8 mouse cellular contexts compared by ENCODE assay signal in the genomic region with DNA sequence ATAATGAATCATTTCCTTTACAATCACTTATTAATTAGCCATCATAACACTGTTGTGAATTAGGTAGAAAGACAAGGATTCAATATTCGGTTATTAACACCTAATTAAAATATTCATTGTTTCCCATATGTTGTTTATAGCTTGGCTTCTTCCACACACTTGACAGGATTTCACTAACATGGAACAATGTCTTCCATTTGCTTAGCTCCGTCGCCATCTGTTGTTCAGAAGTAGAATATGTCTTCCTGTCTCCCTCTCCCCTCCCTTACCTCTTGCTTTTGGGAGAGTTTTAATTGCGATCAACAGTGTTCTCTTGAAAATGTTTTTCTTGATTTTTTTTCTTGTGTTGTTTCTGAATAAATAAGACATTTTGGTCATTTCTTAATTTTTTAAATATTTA. TPM values are rescaled to one million over a fixed set of nuclear protein-coding genes. Genes with fewer than 3 reads are reported as not detected.
DNase-seq lines count a peak whose midpoint lies in the region; ATAC-seq and TF ChIP-seq lines count a peak whose summit lies in the region.

No protein-coding gene starts in this region.

- 34% methylated on average over 4 of the region's 4 CpGs for WGBS in embryonic facial prominence, embryonic 11.5 days
- WGBS in embryonic facial prominence, embryonic 10.5 days, result 34% methylated on average over 4 of the region's 4 CpGs
- WGBS in liver, adult 2 months, result 17% methylated on average over 4 of the region's 4 CpGs
- 17% methylated on average over 4 of the region's 4 CpGs for WGBS in limb, embryonic 14.5 days

- H3K27me3 ChIP-seq in embryonic facial prominence, embryonic 11.5 days (ENCODE audit: control insufficient read depth, insufficient read depth, low read length), result no peaks in the 10 kb centered on the region
- H3K27me3 ChIP-seq in embryonic facial prominence, embryonic 10.5 days (replicated peaks; ENCODE audit: low read depth, poor library complexity, severe bottlenecking), result no peaks in the 10 kb centered on the region
- no peaks in the 10 kb centered on the region for H3K27me3 ChIP-seq in liver, adult 2 months (ENCODE audit: control insufficient read depth, insufficient read depth, low read length)
- H3K27me3 ChIP-seq in limb, embryonic 14.5 days (ENCODE audit: control insufficient read depth, insufficient read depth, low read length), result no peaks in the 10 kb centered on the region

- no peak overlapping the region for H3K9ac ChIP-seq in embryonic facial prominence, embryonic 11.5 days (replicated peaks; ENCODE audit: low read length)
- H3K9ac ChIP-seq in liver, adult 2 months (ENCODE audit: low read depth, low read length), result no peak overlapping the region
- no peak overlapping the region for H3K9ac ChIP-seq in limb, embryonic 14.5 days (ENCODE audit: low read depth, low read length, severe bottlenecking)

- ATAC-seq in embryonic facial prominence, embryonic 11.5 days (replicated peaks; ENCODE audit: insufficient number of reproducible peaks, low FRiP score, low TSS enrichment, low read depth), result no peak
- ATAC-seq in limb, embryonic 14.5 days (ENCODE audit: low FRiP score, low read depth), result no peak

- DNase-seq in embryonic facial prominence, embryonic 11.5 days (ENCODE audit: low spot score), result peak; percentile 65
- no peak for DNase-seq in embryonic facial prominence, embryonic 10.5 days (ENCODE audit: low spot score)
- peak; percentile 67 for DNase-seq in liver, adult 2 months (ENCODE audit: extremely low read depth, low read depth, low spot score)
- no peak for DNase-seq in liver
- DNase-seq in limb, embryonic 14.5 days (ENCODE audit: low spot score), result peak; percentile 52
- peak; percentile 8 for DNase-seq in right cerebral cortex, postnatal 14 days
- DNase-seq in urinary bladder, postnatal 14 days (ENCODE audit: low spot score), result no peak

- no peak for TF ChIP-seq POLR2A in liver, adult 2 months (IDR thresholded peaks at IDR 0.05; ENCODE audit: extremely low read depth, insufficient read depth, low read length)
- no peak for TF ChIP-seq POLR2A in cortical plate, adult 2 months (IDR thresholded peaks at IDR 0.05; ENCODE audit: extremely low read depth, insufficient read depth, low read length)
- no peak for TF ChIP-seq POLR2A in limb, embryonic 14.5 days (IDR thresholded peaks at IDR 0.05; ENCODE audit: borderline replicate concordance, extremely low read depth, insufficient read depth, insufficient read length)

- H3K4me2 ChIP-seq in embryonic facial prominence, embryonic 11.5 days (ENCODE audit: low read depth, low read length), result no peak overlapping the region
- no peak overlapping the region for H3K4me2 ChIP-seq in limb, embryonic 14.5 days (replicated peaks; ENCODE audit: low read depth, low read length, severe bottlenecking)

- peak; percentile 66 for TF ChIP-seq CTCF in liver, adult 2 months (IDR thresholded peaks at IDR 0.05; ENCODE audit: low read depth, low read length)
- peak; percentile 64 for TF ChIP-seq CTCF in cortical plate, adult 2 months (IDR thresholded peaks at IDR 0.05; ENCODE audit: extremely low read depth, insufficient read depth, low read length)

- no peaks in the 10 kb centered on the region for H3K4me1 ChIP-seq in embryonic facial prominence, embryonic 11.5 days (ENCODE audit: control insufficient read depth, insufficient read depth, low read length)
- peaks cover 5% of the 10 kb centered on the region; the same call in 1 of the 2 replicates for H3K4me1 ChIP-seq in embryonic facial prominence, embryonic 10.5 days
- no peaks in the 10 kb centered on the region for H3K4me1 ChIP-seq in liver, adult 2 months (ENCODE audit: control insufficient read depth, insufficient read depth, low read length)
- 0 out of 2 replicates have a peak, but pooled peaks cover 2% of the 10 kb centered on the region for H3K4me1 ChIP-seq in cortical plate, adult 2 months (ENCODE audit: control insufficient read depth, insufficient read depth, low read length)
- peaks cover 16% of the 10 kb centered on the region for H3K4me1 ChIP-seq in limb, embryonic 14.5 days (ENCODE audit: control insufficient read depth, insufficient read depth, low read length)

- H3K36me3 ChIP-seq in embryonic facial prominence, embryonic 11.5 days (replicated peaks; ENCODE audit: control insufficient read depth, insufficient read depth, low read depth, low read length), result no peaks in the 10 kb centered on the region
- no peaks in the 10 kb centered on the region for H3K36me3 ChIP-seq in embryonic facial prominence, embryonic 10.5 days (replicated peaks)
- H3K36me3 ChIP-seq in liver, adult 2 months (ENCODE audit: control insufficient read depth, insufficient read depth, low read length), result no peaks in the 10 kb centered on the region
- H3K36me3 ChIP-seq in limb, embryonic 14.5 days (ENCODE audit: control insufficient read depth, insufficient read depth, low read length), result no peaks in the 10 kb centered on the region

- H3K79me2 ChIP-seq in liver, adult 2 months (ENCODE audit: control insufficient read depth, insufficient read depth, low read length), result no peaks in the 10 kb centered on the region

- H3K4me3 ChIP-seq in embryonic facial prominence, embryonic 11.5 days (ENCODE audit: low read depth, low read length), result no peak overlapping the region
- H3K4me3 ChIP-seq in embryonic facial prominence, embryonic 10.5 days, result no peak overlapping the region
- H3K4me3 ChIP-seq in liver, adult 2 months (ENCODE audit: insufficient read depth, low read depth, low read length), result no peak overlapping the region
- H3K4me3 ChIP-seq in cortical plate, adult 2 months (ENCODE audit: insufficient read depth, low read length), result no peak overlapping the region
- H3K4me3 ChIP-seq in limb, embryonic 14.5 days (replicated peaks; ENCODE audit: low read length), result no peak overlapping the region

- H3K27ac ChIP-seq in embryonic facial prominence, embryonic 11.5 days (replicated peaks; ENCODE audit: low read depth, low read length), result no peak overlapping the region
- H3K27ac ChIP-seq in embryonic facial prominence, embryonic 10.5 days (replicated peaks), result no peak overlapping the region
- no peak overlapping the region for H3K27ac ChIP-seq in liver, adult 2 months (replicated peaks; ENCODE audit: insufficient read depth, low read depth, low read length)
- H3K27ac ChIP-seq in cortical plate, adult 2 months (ENCODE audit: insufficient read depth, low read length), result no peak overlapping the region
- H3K27ac ChIP-seq in limb, embryonic 14.5 days (replicated peaks; ENCODE audit: low read depth, low read length), result no peak overlapping the region

- H3K9me3 ChIP-seq in embryonic facial prominence, embryonic 11.5 days (replicated peaks; ENCODE audit: control insufficient read depth, low read length), result no peaks in the 10 kb centered on the region
- no peaks in the 10 kb centered on the region for H3K9me3 ChIP-seq in embryonic facial prominence, embryonic 10.5 days
- H3K9me3 ChIP-seq in limb, embryonic 14.5 days (ENCODE audit: control insufficient read depth, low read length), result no peaks in the 10 kb centered on the region

RNA-seq across cellular contexts. Expression of gene Ccdc93, which starts 30.6 kb away (rescaled TPM):
- polyA plus RNA-seq in embryonic facial prominence, embryonic 11.5 days (2014; fragmentation: Nextera tagmentation; extraction: Ambion mirVana), result 8.9 and 10.5 TPM in 2 replicates
- polyA plus RNA-seq in embryonic facial prominence, embryonic 10.5 days (2016; fragmentation: Nextera tagmentation; extraction: Ambion mirVana), result 11.2 and 12.7 TPM in 2 replicates
- 6.9 TPM in 2 replicates for total RNA-seq in liver, adult 2 months (2014; rRNA removed)
- 3.6 and 4.5 TPM in 2 replicates for polyA plus RNA-seq in liver, adult 2 months (2012; rRNA removed)
- polyA plus RNA-seq in cortical plate, adult 2 months (2012; rRNA removed), result 16.0 and 16.4 TPM in 2 replicates
- 16.7 and 16.8 TPM in 2 replicates for polyA plus RNA-seq in limb, embryonic 14.5 days (2012; rRNA removed)
- 12.0 and 13.4 TPM in 2 replicates for polyA plus RNA-seq in limb, embryonic 14.5 days (2014; fragmentation: Nextera tagmentation; extraction: Ambion mirVana)

Comparison
In these comparisons a context has a peak if more than half of its experiments do, and no peak if none do; other contexts are left out.
1. DNase-seq: peak in embryonic facial prominence, embryonic 11.5 days (single experiment), liver, adult 2 months (single experiment), limb, embryonic 14.5 days (single experiment) and right cerebral cortex, postnatal 14 days (single experiment); none in embryonic facial prominence, embryonic 10.5 days (single experiment), liver (single experiment) and urinary bladder, postnatal 14 days (single experiment).